Mouse (Mus musculus): Measurements from ENCODE around the gene Rapgef2. TPM values are rescaled to one million over a fixed set of nuclear protein-coding genes. Genes with fewer than 3 reads are reported as not detected.
A peak's percentile ranks its signal among the peaks of the same experiment; 100 is the strongest.
"Not testable (repeated sequence)": the region's sequence is repeated elsewhere in the genome, so short reads cannot be mapped to it uniquely, and the experiment has no call there.

Gene Rapgef2
- total RNA-seq, 2 experiments from 2014 or later: 13.5 to 20.6 TPM

GRCm38 (mm10) chr3:79088461-79088860, 197.9 kb downstream of the Rapgef2 start:
- no peak for DNase-seq

- no peak for DNase-seq
These were observed 200.0 kb downstream of the Rapgef2 start for GRCm38 (mm10) chr3:79086282-79086681.

- DNase-seq: no peak
These were observed 202.4 kb downstream of the Rapgef2 start for GRCm38 (mm10) chr3:79083881-79084280.

GRCm38 (mm10) chr3:79083030-79083429, 203.3 kb downstream of the Rapgef2 start:
- no peak for DNase-seq

- DNase-seq: no peak
These were observed 207.2 kb downstream of the Rapgef2 start for GRCm38 (mm10) chr3:79079076-79079475.

- DNase-seq: no peak
These were observed 211.3 kb downstream of the Rapgef2 start for GRCm38 (mm10) chr3:79074970-79075369.

- no peak for DNase-seq
These were observed 212.6 kb downstream of the Rapgef2 start for GRCm38 (mm10) chr3:79073541-79074244.

- DNase-seq: no peak
These were observed 214.8 kb downstream of the Rapgef2 start for GRCm38 (mm10) chr3:79071561-79071960.

GRCm38 (mm10) chr3:79069891-79070290, 216.4 kb downstream of the Rapgef2 start:
- no peak for DNase-seq

GRCm38 (mm10) chr3:79068976-79069375, 217.3 kb downstream of the Rapgef2 start:
- DNase-seq: no peak

GRCm38 (mm10) chr3:79066455-79067055, 219.8 kb downstream of the Rapgef2 start:
- DNase-seq: no peak

GRCm38 (mm10) chr3:79064096-79064495, 222.2 kb downstream of the Rapgef2 start:
- no peak for DNase-seq

GRCm38 (mm10) chr3:79061426-79061825, 224.9 kb downstream of the Rapgef2 start:
- no peak for DNase-seq

- DNase-seq: not testable (repeated sequence)
These were observed 227.8 kb downstream of the Rapgef2 start for GRCm38 (mm10) chr3:79058491-79058890.

- DNase-seq: no peak
These were observed 241.1 kb downstream of the Rapgef2 start for GRCm38 (mm10) chr3:79045251-79045650.

- DNase-seq: no peak
These were observed 243.3 kb downstream of the Rapgef2 start for GRCm38 (mm10) chr3:79042973-79043372.

GRCm38 (mm10) chr3:79039666-79040450, 246.5 kb downstream of the Rapgef2 start:
- DNase-seq: no peak

GRCm38 (mm10) chr3:79039008-79039407, 247.3 kb downstream of the Rapgef2 start:
- no peak for DNase-seq

GRCm38 (mm10) chr3:79034457-79034856, 251.9 kb downstream of the Rapgef2 start:
- no peak for DNase-seq

GRCm38 (mm10) chr3:79030855-79031254, 255.5 kb downstream of the Rapgef2 start:
- no peak for DNase-seq

GRCm38 (mm10) chr3:79028153-79028878, 258.0 kb downstream of the Rapgef2 start:
- no peak for DNase-seq

- DNase-seq: peak; percentile 6
These were observed 260.3 kb downstream of the Rapgef2 start for GRCm38 (mm10) chr3:79025983-79026382.
